Mouse (Mus musculus) embryonic facial prominence, embryonic 14.5 days (tissue): ENCODE results near the gene Armc8. TPM values are rescaled to one million over a fixed set of nuclear protein-coding genes. Genes with fewer than 3 reads are reported as not detected.

ENCODE experiments used
- ATAC-seq: fragments of 200-750 bp; cut with Nextera tagmentation; 2 replicates; pipeline ENCODE4 v1.8.0; 2017; ENCODE audit warnings: low read depth, moderate number of reproducible peaks, moderate TSS enrichment
- DNase-seq: peaks from one replicate; pipeline ENCODE4 v3.0.0-alpha.2; 2015; ENCODE audit warnings: low spot score
- H3K27ac ChIP-seq: fragments of 300-500 bp; sonication (generic); replicated peaks from 2 replicates; pipeline ENCODE4 v1.5.1; 2014; ENCODE audit warnings: low read depth, mild to moderate bottlenecking, low read length, moderate library complexity
- H3K27me3 ChIP-seq: fragments of 300-500 bp; sonication (generic); replicated peaks from 2 replicates; pipeline ENCODE4 v1.6.1; 2014; ENCODE audit warnings: low read length; ENCODE audit not compliant: control insufficient read depth, insufficient read depth
- H3K36me3 ChIP-seq: fragments of 300-500 bp; sonication (generic); 2 replicates; pipeline ENCODE4 v1.6.1; 2014; ENCODE audit warnings: low read length, mixed read lengths; ENCODE audit not compliant: control insufficient read depth, insufficient read depth
- H3K4me1 ChIP-seq: fragments of 300-500 bp; sonication (generic); 2 replicates; pipeline ENCODE4 v1.6.1; 2014; ENCODE audit warnings: antibody characterized with exemption, low read length; ENCODE audit not compliant: control insufficient read depth, insufficient read depth
- H3K4me2 ChIP-seq: fragments of 300-500 bp; sonication (generic); 2 replicates; pipeline ENCODE4 v1.6.1; 2014; ENCODE audit warnings: low read depth, mild to moderate bottlenecking, low read length, moderate library complexity, mixed read lengths
- H3K4me3 ChIP-seq: fragments of 300-500 bp; sonication (generic); 2 replicates; pipeline ENCODE4 v1.5.1; 2014; ENCODE audit warnings: low read depth, mild to moderate bottlenecking, low read length
- H3K9ac ChIP-seq: fragments of 300-500 bp; sonication (generic); 2 replicates; pipeline ENCODE4 v1.6.1; 2014; ENCODE audit warnings: low read depth, mild to moderate bottlenecking, low read length, moderate library complexity, mixed read lengths
- H3K9me3 ChIP-seq: fragments of 300-500 bp; sonication (generic); 2 replicates; pipeline ENCODE4 v1.6.1; 2016; ENCODE audit warnings: low read length; ENCODE audit not compliant: control insufficient read depth
- WGBS: fragments of 180-500 bp; shearing (Covaris S2); extraction: QIAGEN DNeasy Blood & Tissue Kit; methylation state at CpG from one replicate; pipeline ENCODE4 v1.1.7; 2014; 5-methylcytosine and 5-hydroxymethylcytosine counted together
- polyA plus RNA-seq: library from polyadenylated mRNA; unstranded; fragments of >200 nt; fragmentation: Nextera tagmentation; extraction: Ambion mirVana; gene quantifications from 2 replicates; pipeline ENCODE4 v1.2.1, GENCODE M21; 2014

Armc8 gene
- polyA plus RNA-seq, 1 experiment from 2014 or later: 21.0 TPM

DNA sequence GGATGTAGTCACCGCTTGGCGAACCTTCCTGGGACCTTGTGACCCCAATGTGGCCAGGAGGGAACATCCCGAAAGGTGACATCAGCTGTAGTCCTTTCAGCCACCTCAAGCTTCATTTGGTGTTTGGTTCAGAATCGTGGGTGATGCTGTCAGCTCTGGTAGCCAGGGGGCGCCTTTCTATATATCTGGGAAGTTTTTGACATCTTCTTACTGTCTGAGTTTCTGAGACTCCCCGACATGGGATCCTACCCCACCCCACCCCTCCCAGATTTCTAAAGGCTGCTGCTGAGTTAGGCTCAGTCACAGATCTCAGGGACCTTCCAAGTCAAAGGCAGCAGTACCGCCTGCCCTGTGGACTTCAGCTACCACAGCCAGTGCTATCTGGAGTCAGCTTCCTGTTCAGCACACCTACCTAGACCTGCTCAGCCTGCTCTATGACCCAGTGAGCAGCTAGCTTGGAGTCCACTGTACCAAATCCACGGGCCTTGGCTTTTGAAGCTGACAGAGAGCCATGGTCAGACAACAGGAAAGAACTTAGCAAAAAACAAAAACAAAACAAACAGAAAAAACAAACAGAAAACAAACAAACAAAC is 98.9 kb downstream of the Armc8 start:
- DNase-seq (no peak), ATAC-seq (no peak)
- WGBS: 61% methylated on average over 8 of the region's 8 CpGs
- H3K4me1 ChIP-seq: no peaks in the 10 kb centered on the region
- no peaks in the 10 kb centered on the region; the same call in 1 of the 2 replicates for H3K36me3 ChIP-seq
- no peak overlapping the region for H3K4me3 ChIP-seq
- H3K27ac ChIP-seq: no peak overlapping the region
- H3K9me3 ChIP-seq: no peaks in the 10 kb centered on the region
- no peak overlapping the region for H3K4me2 ChIP-seq
- H3K27me3 ChIP-seq: no peaks in the 10 kb centered on the region
- H3K9ac ChIP-seq: no peak overlapping the region

DNA sequence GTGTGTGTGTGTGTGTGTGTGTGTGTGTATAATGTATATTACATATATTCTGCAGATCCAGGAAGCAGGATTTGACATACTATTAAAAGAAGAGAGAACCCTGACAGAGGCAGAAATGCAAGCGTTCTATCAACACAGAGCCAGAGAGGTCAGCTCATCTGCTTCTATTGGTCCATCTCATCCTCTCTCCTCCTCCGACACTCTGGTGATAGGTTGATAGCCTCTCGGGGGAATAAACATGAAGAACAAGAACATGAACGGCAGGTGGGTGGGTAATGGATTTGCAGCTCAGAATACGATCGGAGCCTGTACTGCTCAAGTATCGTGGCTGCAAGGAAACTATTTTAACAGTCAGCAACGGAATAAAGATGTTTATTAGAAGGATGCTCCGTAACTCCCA is 100.1 kb downstream of the Armc8 start:
- ATAC-seq (no peak), DNase-seq (no peak)
- Histone ChIP-seq H3K36me3 (no peaks in the 10 kb centered on the region), H3K4me1 (no peaks in the 10 kb centered on the region), H3K9me3 (no peaks in the 10 kb centered on the region), H3K27ac (no peak overlapping the region), H3K4me2 (no peak overlapping the region), H3K9ac (no peak overlapping the region), H3K27me3 (no peaks in the 10 kb centered on the region), H3K4me3 (no peak overlapping the region)
- 71% methylated on average over 9 of the region's 9 CpGs for WGBS

DNA sequence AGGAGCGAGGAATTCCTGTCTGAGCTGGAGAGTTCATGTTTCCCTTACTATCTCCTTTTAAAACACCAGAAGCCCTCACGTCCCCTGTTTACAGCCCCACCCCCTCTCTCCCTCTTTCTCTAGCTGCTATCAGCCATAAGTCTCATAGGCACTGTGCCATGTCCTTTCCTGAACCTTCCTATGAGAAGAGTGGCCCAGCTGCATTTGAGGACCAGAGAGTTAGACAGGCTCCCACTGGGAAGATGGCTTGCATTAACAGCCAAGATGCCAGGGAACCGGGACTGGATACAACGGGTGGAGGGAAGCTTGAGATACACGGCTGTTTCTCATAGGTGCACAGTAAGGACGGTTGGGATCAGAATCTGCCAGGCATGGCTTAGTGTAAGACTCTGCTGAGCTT is 103.8 kb downstream of the Armc8 start:
- 74% methylated on average over 6 of the region's 6 CpGs for WGBS
- Histone ChIP-seq H3K27me3 (no peaks in the 10 kb centered on the region), H3K4me3 (no peak overlapping the region), H3K9me3 (no peaks in the 10 kb centered on the region), H3K36me3 (no peaks in the 10 kb centered on the region), H3K4me1 (no peaks in the 10 kb centered on the region), H3K27ac (no peak overlapping the region), H3K4me2 (no peak overlapping the region), H3K9ac (no peak overlapping the region)
- DNase-seq: no peak
- no peak for ATAC-seq

DNA sequence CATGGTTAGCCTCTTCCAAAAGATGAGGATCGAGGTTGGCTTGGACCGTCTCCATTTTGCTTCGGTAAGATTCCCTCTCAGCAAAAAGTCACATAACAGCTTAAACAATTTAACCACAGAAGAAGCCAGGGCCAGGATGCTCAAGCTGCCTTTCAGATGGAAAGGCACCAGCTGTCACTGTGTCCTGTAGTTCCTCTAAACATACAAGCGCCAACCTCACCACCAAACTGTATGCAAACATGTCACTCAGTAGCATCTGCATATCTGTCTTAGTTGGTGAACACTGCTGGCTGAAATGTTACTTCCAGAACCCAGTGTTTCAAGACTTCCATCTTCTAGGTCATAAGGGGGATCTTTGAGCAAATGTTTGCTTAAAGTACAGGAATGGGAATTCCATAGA is 109.0 kb downstream of the Armc8 start:
- ATAC-seq: no peak
- no peak overlapping the region for H3K4me3 ChIP-seq
- 94% methylated on average over 4 of the region's 4 CpGs for WGBS

DNA sequence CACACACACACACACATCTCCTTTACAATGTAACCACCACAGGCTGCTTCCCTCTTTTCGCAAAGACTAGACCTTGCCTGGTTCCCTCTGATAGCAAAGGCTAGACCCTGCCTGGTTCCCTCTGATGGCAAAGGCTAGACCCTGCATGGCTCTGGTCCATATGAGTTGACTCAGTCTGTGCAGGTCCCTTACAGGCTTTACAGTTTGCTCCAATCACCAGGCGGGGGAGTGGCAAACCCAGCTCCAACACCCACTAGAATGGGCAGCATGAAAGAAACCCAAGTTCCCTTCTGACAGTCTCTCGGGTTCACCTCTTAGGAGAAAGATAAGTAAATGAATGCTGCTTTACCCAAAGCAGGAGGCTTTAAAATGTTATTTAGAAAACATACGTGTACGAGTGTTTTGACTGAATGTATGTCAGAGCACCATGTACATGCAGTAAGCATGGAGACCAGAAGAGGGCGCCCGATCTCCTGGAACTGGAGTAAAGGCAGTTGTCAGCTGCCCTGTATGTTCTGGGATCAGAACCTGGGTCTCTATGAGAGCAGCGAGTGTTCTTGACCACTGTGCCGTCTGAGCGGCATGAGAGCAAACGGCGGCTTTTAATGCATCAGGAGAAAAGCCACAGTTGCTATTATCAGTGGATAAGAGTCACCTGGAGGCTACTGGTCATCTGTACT is 110.0 kb downstream of the Armc8 start:
- no peak for DNase-seq
- H3K4me1 ChIP-seq: no peaks in the 10 kb centered on the region
- H3K4me3 ChIP-seq: no peak overlapping the region
- no peaks in the 10 kb centered on the region for H3K36me3 ChIP-seq
- H3K27ac ChIP-seq: no peak overlapping the region
- no peaks in the 10 kb centered on the region for H3K27me3 ChIP-seq
- H3K4me2 ChIP-seq: no peak overlapping the region
- H3K9me3 ChIP-seq: no peaks in the 10 kb centered on the region
- WGBS: 45% methylated on average over 12 of the region's 12 CpGs
- no peak for ATAC-seq
- H3K9ac ChIP-seq: no peak overlapping the region

More for the DNA sequence above, 109.0 kb downstream of the Armc8 start:
- H3K4me2 ChIP-seq: no peak overlapping the region
- DNase-seq: no peak
- H3K27ac ChIP-seq: no peak overlapping the region
- no peaks in the 10 kb centered on the region for H3K4me1 ChIP-seq
- no peaks in the 10 kb centered on the region for H3K36me3 ChIP-seq
- H3K9me3 ChIP-seq: no peaks in the 10 kb centered on the region
- H3K9ac ChIP-seq: no peak overlapping the region
- no peaks in the 10 kb centered on the region for H3K27me3 ChIP-seq

DNA sequence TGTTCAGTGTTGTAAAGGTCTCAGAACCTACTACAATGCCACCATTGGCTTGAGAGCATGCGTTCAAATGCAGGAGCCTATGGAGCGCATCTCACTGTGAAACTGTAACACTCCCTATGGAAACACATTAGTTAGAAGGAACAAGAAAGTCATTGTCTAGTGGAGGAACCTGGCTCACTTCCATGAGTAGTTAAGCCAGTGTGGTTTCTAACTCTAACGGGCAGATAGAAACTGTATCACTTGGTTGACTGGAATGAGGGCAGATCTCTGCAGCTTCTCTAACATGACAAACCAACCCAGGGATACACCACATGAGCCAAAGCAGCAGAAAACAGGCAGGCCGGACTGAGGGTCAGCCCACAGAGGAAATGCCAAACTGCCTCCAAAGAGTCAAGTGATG is 114.5 kb downstream of the Armc8 start:
- H3K27me3 ChIP-seq: no peaks in the 10 kb centered on the region

DNA sequence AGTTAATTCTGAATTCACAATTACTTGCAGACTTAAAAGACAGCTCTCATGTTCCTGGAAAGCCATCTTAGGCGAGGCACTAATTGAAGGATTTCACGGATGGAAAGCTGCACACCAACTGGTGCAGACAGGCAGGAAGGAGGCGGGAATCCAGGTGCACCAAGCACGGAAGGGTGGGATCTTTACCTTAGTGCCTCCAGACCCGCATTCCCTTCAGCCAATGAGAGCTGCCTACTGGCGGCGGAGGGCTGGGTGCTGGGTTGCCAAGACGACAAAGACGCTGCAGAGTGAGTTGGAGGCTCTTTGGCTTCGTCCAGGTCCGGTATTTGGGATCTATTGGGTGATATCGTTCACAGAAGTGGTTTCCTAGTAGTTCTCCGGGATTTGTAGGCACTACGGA is 117.5 kb downstream of the Armc8 start, which contains the start of gene Nme9:
Nme9 (plus strand) TSS at position 315 of the 400 bp plus-strand sequence.
- H3K4me1 ChIP-seq: no peaks in the 10 kb centered on the region; the same call in 1 of the 2 replicates
- no peaks in the 10 kb centered on the region for H3K36me3 ChIP-seq
- H3K27ac ChIP-seq: no peak within 1 kb of the TSS
- peak within 1 kb of the TSS; percentile 13; the same call in 1 of the 2 replicates for H3K4me2 ChIP-seq
- WGBS: 8% methylated on average over 14 of the region's 14 CpGs
- H3K27me3 ChIP-seq: no peaks in the 10 kb centered on the region
- H3K4me3 ChIP-seq: no peak within 1 kb of the TSS
- peak; percentile 86 for ATAC-seq
- peak; percentile 58 for DNase-seq
- H3K9ac ChIP-seq: no peak within 1 kb of the TSS
- no peaks in the 10 kb centered on the region for H3K9me3 ChIP-seq

More for the DNA sequence above, 114.5 kb downstream of the Armc8 start:
- Histone ChIP-seq H3K4me3 (no peak overlapping the region), H3K27ac (no peak overlapping the region), H3K36me3 (no peaks in the 10 kb centered on the region), H3K4me1 (no peaks in the 10 kb centered on the region), H3K9me3 (no peaks in the 10 kb centered on the region), H3K9ac (no peak overlapping the region), H3K4me2 (no peak overlapping the region)
- DNase-seq (no peak), ATAC-seq (no peak)
- WGBS: 78% methylated on average over 4 of the region's 4 CpGs

DNA sequence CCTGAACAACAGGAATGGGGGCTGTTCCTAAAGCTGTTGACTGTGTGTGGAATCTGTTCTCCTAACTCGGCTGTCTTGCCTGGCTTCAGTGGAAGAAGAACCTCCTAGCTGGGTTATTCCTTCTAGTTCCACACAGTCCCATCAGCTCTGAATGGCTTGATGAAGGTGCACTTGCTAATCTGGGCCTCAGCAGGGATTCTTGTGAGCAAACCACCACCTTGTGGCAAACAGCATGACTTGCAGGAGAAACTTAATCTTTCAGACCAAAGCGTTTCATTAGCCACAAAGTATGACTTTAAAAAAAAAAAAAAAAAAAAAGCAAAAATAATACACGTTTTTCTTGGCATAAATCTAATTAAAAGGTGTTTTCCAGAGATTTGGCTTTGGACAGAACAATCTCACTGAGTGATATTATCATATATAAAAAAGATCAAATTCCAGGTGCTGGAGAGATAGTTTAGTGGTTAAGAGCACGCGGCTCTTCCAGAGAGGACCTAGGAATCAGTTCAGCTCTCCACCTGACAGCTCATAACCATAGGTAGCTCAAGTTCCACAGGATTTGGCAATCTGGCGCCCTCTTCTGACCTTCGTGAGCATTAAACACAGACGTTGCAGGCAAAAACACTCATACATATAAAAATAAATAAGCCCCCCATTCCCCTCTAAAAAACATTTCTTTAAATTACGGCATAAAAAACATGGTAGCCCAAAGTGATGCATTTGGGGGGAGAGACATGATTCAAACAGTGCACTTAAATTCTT is 118.6 kb downstream of the Armc8 start:
- Histone ChIP-seq H3K27ac (no peak overlapping the region), H3K9ac (no peak overlapping the region), H3K36me3 (no peaks in the 10 kb centered on the region), H3K27me3 (no peaks in the 10 kb centered on the region), H3K4me2 (no peak overlapping the region), H3K9me3 (no peaks in the 10 kb centered on the region), H3K4me3 (no peak overlapping the region), H3K4me1 (no peaks in the 10 kb centered on the region; the same call in 1 of the 2 replicates)
- no peak for ATAC-seq
- DNase-seq: peak; percentile 73
- 41% methylated on average over 9 of the region's 9 CpGs for WGBS
